Mouse (Mus musculus) hindbrain, embryonic 12.5 days (tissue): Measurements from ENCODE around the gene Tmem117. TPM values are rescaled to one million over a fixed set of nuclear protein-coding genes. Genes with fewer than 3 reads are reported as not detected.

ENCODE experiments used
- ATAC-seq: fragments of 200-750 bp; cut with Nextera tagmentation; 2 replicates; pipeline ENCODE4 v1.8.0; 2017; ENCODE audit warnings: moderate TSS enrichment; ENCODE audit not compliant: low FRiP score
- H3K27ac ChIP-seq: fragments of 300-500 bp; sonication (generic); 2 replicates; pipeline ENCODE4 v1.5.1; 2016; ENCODE audit warnings: mild to moderate bottlenecking
- H3K27me3 ChIP-seq: fragments of 300-500 bp; sonication (generic); 2 replicates; pipeline ENCODE4 v1.6.1; 2016; ENCODE audit warnings: mild to moderate bottlenecking
- H3K36me3 ChIP-seq: fragments of 300-500 bp; sonication (generic); 2 replicates; pipeline ENCODE4 v1.6.1; 2016; ENCODE audit warnings: mild to moderate bottlenecking
- H3K4me1 ChIP-seq: fragments of 300-500 bp; sonication (generic); 2 replicates; pipeline ENCODE4 v1.6.1; 2016
- H3K4me2 ChIP-seq: fragments of 300-500 bp; sonication (generic); replicated peaks from 2 replicates; pipeline ENCODE4 v1.6.1; 2016; ENCODE audit warnings: mild to moderate bottlenecking
- H3K4me3 ChIP-seq: fragments of 300-500 bp; sonication (generic); 2 replicates; pipeline ENCODE4 v1.5.1; 2016; ENCODE audit warnings: mild to moderate bottlenecking
- H3K9ac ChIP-seq: fragments of 300-500 bp; sonication (generic); 2 replicates; pipeline ENCODE4 v1.6.1; 2016; ENCODE audit warnings: mild to moderate bottlenecking, moderate library complexity
- H3K9me3 ChIP-seq: fragments of 300-500 bp; sonication (generic); replicated peaks from 2 replicates; pipeline ENCODE4 v1.6.1; 2016; ENCODE audit warnings: mild to moderate bottlenecking
- WGBS: fragments of 180-500 bp; shearing (Covaris S2); methylation state at CpG from one replicate; pipeline ENCODE4 v1.1.7; 2016; 5-methylcytosine and 5-hydroxymethylcytosine counted together
- polyA plus RNA-seq: library from polyadenylated mRNA; unstranded; fragments of >200 nt; fragmentation: Nextera tagmentation; extraction: Ambion mirVana; gene quantifications from 2 replicates; pipeline ENCODE4 v1.2.1, GENCODE M21; 2016

Gene Tmem117
- polyA plus RNA-seq, 1 experiment from 2014 or later, result 3.7 TPM

DNA sequence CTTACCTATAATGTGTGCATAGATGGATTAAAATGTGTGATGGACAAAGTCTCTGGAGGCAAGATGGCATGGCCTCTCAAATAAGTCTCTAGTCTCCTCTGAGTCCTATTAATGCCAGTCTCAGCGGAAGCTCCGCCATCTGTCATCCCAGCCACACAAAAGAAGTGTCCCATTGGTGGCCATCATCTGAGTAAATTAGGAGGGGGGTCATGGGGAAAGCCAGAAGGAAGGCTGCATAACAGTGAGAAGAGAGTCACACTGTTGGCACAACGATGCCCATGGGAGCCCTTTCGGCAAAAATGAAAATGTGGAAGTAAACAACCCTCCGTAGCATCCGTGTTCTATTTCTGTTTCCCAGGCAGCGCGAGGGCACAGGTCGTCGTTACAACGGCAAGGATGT lies 452.6 kb downstream of the Tmem117 start:
- Histone ChIP-seq H3K9ac (no peak overlapping the region), H3K27me3 (no peaks in the 10 kb centered on the region), H3K4me1 (no peaks in the 10 kb centered on the region), H3K9me3 (no peaks in the 10 kb centered on the region), H3K4me2 (0 out of 2 replicates have a peak overlapping the region, but pooled peaks have one; percentile 2), H3K27ac (peak overlapping the region; percentile 30; the same call in 1 of the 2 replicates), H3K36me3 (no peaks in the 10 kb centered on the region), H3K4me3 (no peak overlapping the region)
- ATAC-seq, result peak; percentile 78
- WGBS, result 67% methylated on average over 11 of the region's 11 CpGs

DNA sequence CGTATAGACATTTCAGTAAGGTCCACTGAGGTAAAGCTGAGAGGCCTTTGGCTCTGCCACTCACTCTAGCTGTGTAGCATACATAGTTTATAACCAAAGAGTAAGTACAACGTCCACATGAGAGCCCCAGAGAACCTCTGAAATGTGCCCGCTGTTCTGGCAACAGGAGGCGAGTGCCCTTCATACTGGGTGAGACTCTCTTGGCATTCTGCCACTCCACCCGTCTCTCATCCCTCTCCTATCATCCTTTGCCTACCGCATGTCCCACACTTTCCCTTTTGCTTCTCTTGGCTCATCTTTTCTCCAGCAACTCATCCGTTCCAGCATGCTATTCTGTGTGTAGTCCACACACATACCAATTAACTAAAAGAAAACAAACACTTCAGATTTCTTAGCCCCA lies 456.9 kb downstream of the Tmem117 start:
- Histone ChIP-seq H3K4me2 (no peak overlapping the region), H3K27ac (no peak overlapping the region), H3K36me3 (no peaks in the 10 kb centered on the region), H3K9me3 (no peaks in the 10 kb centered on the region), H3K9ac (no peak overlapping the region), H3K4me1 (no peaks in the 10 kb centered on the region), H3K27me3 (no peaks in the 10 kb centered on the region), H3K4me3 (no peak overlapping the region)
- WGBS, result 87% methylated on average over 7 of the region's 7 CpGs
- no peak for ATAC-seq

DNA sequence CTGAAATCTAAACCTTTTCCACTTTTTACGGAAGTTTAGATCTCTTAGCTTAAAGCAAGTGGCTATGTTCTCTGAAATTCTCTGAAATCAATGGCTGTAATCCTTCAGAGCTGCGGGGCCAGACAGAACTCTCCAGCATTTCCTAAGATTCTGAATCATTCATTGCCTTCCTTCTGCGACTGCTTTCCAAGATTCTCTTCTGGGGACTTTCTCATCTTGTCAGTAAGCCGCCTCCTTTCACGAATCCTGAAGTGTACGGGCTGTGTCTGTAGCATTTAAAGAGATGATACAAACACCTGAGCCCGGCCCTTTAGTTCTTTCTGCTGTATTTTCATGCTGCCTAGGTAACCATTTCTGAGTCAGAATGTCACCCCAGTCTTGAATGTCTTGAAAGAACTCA lies 471.1 kb downstream of the Tmem117 start:
- H3K36me3 ChIP-seq, result no peaks in the 10 kb centered on the region
- H3K4me3 ChIP-seq, result no peak overlapping the region
- no peak overlapping the region for H3K9ac ChIP-seq
- ATAC-seq, result no peak
- H3K27me3 ChIP-seq, result no peaks in the 10 kb centered on the region
- WGBS, result 96% methylated on average over 7 of the region's 7 CpGs
- H3K27ac ChIP-seq, result no peak overlapping the region
- H3K9me3 ChIP-seq, result no peaks in the 10 kb centered on the region
- H3K4me2 ChIP-seq, result no peak overlapping the region
- H3K4me1 ChIP-seq, result no peaks in the 10 kb centered on the region

DNA sequence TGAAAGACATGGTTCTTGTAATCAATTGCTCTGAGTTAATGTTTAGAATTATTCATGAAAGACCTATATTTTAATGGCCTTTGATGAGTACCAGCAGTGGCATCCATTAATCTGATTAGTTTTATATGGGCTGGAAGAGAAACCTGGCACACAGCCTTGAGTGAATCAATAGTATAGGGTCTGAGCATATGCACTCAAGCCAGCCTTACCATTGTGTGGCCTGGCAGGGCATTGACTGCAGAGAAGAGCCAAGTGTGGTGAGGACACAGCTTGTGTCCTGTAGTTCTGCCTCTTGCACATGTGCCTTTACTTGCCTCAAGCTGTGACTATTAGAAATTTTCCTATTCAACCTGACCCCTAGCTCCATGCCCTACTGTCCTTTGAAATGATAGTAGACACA lies 472.5 kb downstream of the Tmem117 start:
- Histone ChIP-seq H3K27ac (no peak overlapping the region), H3K4me2 (no peak overlapping the region), H3K4me1 (no peaks in the 10 kb centered on the region), H3K27me3 (no peaks in the 10 kb centered on the region), H3K9ac (no peak overlapping the region), H3K4me3 (no peak overlapping the region), H3K36me3 (no peaks in the 10 kb centered on the region), H3K9me3 (no peaks in the 10 kb centered on the region)
- ATAC-seq, result no peak

DNA sequence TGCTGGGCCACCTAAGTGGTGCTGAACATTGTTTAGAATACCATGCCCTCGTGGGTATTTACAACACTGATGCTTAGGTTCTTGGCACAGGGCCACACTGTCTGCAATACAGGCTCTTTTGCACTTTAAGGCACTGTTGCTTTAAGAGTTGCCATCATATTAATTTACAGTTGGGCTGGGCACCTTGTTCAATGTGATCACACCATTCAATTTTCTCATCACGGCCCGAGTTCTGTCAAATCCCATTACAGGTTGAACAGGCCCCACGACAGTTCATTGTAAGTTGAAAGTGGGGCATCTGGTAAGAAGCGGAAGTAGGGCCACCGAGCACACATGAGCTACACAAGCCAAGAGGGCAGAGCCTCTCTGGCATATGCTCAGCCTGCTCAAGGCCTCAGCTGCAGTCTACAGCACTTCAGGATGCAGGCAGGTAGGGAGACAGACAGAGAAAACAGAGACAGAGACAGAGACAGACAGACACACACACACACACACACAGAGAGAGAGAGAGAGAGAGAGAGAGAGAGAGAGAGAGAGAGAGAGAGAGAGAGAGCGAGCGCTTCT lies 478.3 kb downstream of the Tmem117 start:
- ATAC-seq, result no peak
- no peaks in the 10 kb centered on the region for H3K27me3 ChIP-seq
- no peaks in the 10 kb centered on the region for H3K36me3 ChIP-seq
- WGBS, result 80% methylated on average over 8 of the region's 8 CpGs
- no peak overlapping the region for H3K4me3 ChIP-seq
- H3K4me1 ChIP-seq, result peaks cover 7% of the 10 kb centered on the region; the same call in 1 of the 2 replicates
- no peak overlapping the region for H3K4me2 ChIP-seq
- no peaks in the 10 kb centered on the region for H3K9me3 ChIP-seq
- no peak overlapping the region for H3K9ac ChIP-seq
- H3K27ac ChIP-seq, result no peak overlapping the region

DNA sequence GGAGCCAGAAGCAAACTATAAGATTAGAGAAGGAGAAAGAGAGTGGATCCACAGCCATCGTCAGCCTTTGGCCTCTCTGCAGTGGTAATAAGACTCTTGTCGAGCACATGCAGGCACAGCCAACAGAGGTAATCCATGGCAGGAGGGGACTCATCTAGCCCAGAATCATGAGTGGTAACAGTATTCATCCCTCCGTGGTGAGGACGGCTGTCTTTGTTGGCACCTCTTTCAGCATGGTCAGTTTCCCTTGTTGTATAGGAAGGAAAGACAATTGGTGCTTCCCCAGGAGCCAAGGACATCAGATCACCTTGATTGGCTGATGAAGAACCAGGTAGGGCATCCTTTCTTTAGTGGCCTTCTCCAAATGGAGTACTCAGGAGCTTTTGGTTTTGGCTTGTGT lies 479.6 kb downstream of the Tmem117 start:
- H3K27ac ChIP-seq, result no peak overlapping the region
- 83% methylated on average over 4 of the region's 4 CpGs for WGBS
- no peaks in the 10 kb centered on the region for H3K9me3 ChIP-seq
- H3K9ac ChIP-seq, result no peak overlapping the region
- ATAC-seq, result no peak
- no peaks in the 10 kb centered on the region for H3K27me3 ChIP-seq
- no peaks in the 10 kb centered on the region for H3K36me3 ChIP-seq
- H3K4me3 ChIP-seq, result no peak overlapping the region
- H3K4me2 ChIP-seq, result no peak overlapping the region
- H3K4me1 ChIP-seq, result peaks cover 7% of the 10 kb centered on the region; the same call in 1 of the 2 replicates

DNA sequence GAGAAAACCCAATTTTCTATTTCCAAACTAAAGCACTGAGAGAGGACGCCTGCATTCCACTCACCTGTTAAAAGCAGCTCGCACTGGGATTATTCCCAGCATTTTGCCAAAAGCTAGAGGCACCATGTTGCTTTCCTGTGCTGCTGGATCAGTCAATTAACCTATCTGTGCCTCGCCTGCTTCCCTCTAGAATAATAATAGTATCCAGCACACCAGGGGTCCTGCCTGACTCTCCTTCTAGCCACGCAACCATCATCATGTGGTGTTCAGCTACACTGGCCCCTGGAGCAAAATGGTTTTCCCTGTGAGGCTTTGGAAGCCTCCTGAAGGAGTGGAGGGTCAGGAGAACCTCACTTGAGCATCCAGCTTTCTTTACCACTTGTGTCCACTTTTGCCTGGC lies 502.4 kb downstream of the Tmem117 start:
- ATAC-seq, result no peak

DNA sequence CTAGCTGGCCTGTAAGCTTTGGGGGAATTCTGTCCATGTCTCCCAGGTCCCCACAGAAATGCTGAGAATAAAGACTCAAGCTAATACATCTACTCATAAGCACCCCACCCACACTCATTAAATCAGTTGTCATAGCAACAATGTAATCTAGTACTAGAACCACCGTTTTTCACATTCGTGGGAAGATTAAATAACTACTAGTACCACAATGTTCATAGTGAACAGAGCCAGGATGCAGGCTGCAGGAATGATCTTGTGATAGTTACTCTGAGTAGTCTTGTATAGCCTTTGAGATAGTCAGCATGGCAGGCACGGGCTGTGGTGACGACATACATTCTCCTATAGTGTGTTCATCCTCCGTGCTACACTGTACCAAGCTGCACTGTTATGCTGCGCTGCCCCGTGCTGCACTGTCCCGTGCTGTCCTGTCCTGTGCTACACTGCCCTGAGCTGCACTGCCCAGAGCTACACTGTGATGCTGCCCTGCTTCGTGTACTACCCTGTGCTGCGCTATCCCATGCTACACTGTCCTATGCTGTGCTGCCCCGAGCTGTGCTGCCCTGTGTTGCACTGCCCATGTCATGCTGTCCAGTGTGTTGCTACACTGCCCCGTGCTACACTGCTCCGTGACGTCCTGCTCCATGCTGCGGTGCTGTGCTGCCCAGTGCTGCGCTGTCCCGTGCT lies 507.0 kb downstream of the Tmem117 start:
- no peak overlapping the region for H3K9ac ChIP-seq
- WGBS, result 88% methylated on average over 17 of the region's 17 CpGs
- ATAC-seq, result no peak

More for the DNA sequence above, 502.4 kb downstream of the Tmem117 start:
- Histone ChIP-seq H3K27me3 (no peaks in the 10 kb centered on the region), H3K9ac (no peak overlapping the region), H3K4me3 (no peak overlapping the region), H3K36me3 (no peaks in the 10 kb centered on the region), H3K4me1 (0 out of 2 replicates have a peak, but pooled peaks cover 3% of the 10 kb centered on the region), H3K27ac (no peak overlapping the region), H3K4me2 (no peak overlapping the region), H3K9me3 (no peaks in the 10 kb centered on the region)
- 70% methylated on average over 4 of the region's 4 CpGs for WGBS

DNA sequence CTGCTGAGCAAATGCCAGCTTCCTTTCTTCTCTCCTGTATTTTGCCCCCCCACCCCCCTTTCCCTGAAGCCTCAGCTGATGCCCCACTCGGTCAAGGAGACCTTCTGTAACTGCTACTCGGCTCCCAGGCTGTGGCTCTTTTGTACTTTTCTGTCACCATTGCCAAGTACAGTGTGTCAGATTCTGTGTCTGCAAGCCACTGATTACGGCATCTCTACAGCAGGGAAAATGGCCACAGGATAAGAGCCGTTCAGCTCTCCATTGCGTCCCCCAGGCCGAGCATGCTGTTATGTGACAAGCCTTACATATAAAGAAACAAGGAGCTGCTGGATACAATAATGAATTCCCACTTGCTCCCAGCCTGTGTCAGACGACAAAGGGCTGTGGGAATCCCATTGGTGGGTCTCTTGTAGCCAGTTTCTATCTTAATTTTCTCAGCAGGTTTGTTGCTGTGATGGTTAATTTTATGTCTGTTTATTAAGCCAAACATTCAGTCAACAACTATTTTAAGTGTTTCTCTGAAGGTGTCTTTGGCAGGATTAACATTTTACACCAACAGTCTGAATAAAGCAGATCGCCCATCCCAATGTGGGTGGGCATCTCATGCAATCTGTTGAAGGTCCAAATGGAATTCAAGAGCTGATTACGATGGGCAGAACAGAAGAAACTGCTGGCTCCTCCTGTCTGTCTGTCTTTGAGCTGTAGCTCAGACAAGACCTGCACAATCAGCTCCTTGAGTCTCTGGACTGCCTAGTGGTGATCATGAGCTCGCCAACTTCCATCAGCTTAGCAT lies 508.2 kb downstream of the Tmem117 start:
- Histone ChIP-seq H3K27ac (no peak overlapping the region), H3K36me3 (no peaks in the 10 kb centered on the region), H3K27me3 (no peaks in the 10 kb centered on the region), H3K4me3 (no peak overlapping the region), H3K4me1 (0 out of 2 replicates have a peak, but pooled peaks cover 3% of the 10 kb centered on the region), H3K9me3 (no peaks in the 10 kb centered on the region), H3K4me2 (no peak overlapping the region), H3K9ac (no peak overlapping the region)
- ATAC-seq, result no peak
- 66% methylated on average over 10 of the region's 10 CpGs for WGBS

More for the DNA sequence above, 507.0 kb downstream of the Tmem117 start:
- H3K27ac ChIP-seq, result no peak overlapping the region
- no peaks in the 10 kb centered on the region for H3K9me3 ChIP-seq
- no peak overlapping the region for H3K4me2 ChIP-seq
- H3K4me1 ChIP-seq, result 0 out of 2 replicates have a peak, but pooled peaks cover 3% of the 10 kb centered on the region
- no peaks in the 10 kb centered on the region for H3K27me3 ChIP-seq
- no peaks in the 10 kb centered on the region for H3K36me3 ChIP-seq
- H3K4me3 ChIP-seq, result no peak overlapping the region

DNA sequence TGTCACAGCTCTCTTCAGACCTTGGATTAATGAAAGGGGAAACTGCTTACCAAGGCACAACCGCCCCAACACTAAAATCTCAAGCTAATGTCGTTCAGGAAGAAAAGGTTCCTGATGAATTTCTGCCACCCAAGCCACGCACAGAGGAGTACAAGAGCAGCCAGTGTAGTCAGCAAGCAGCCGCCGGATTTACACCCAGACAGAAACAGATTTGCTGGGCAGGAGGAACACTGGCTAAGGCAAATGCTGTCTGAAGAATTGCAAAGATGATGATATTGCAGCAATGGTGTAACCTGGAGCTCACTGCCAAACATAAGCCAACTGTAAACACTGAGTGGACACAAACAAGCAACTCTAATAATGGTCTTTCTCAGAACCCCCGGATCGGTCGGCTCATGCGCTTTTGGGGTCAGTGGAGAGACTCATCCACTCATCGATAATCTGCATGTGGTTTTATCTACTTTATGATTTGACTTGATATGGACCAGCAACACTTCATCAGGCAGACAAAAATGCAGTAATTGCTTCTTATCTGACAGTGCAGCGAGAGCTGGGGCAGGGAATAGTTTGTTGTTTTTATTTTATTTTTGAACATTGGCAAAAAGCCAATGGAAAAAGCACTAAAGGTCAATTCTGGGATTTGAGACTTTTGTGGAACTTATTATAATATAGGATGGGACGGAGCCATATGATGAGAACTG lies 509.8 kb downstream of the Tmem117 start:
- H3K27me3 ChIP-seq, result no peaks in the 10 kb centered on the region
- H3K4me1 ChIP-seq, result 0 out of 2 replicates have a peak, but pooled peaks cover 3% of the 10 kb centered on the region
- 78% methylated on average over 12 of the region's 12 CpGs for WGBS
- no peaks in the 10 kb centered on the region for H3K36me3 ChIP-seq
- H3K4me3 ChIP-seq, result no peak overlapping the region
- no peak overlapping the region for H3K9ac ChIP-seq
- H3K27ac ChIP-seq, result no peak overlapping the region
- H3K9me3 ChIP-seq, result no peaks in the 10 kb centered on the region
- no peak overlapping the region for H3K4me2 ChIP-seq
- ATAC-seq, result no peak

DNA sequence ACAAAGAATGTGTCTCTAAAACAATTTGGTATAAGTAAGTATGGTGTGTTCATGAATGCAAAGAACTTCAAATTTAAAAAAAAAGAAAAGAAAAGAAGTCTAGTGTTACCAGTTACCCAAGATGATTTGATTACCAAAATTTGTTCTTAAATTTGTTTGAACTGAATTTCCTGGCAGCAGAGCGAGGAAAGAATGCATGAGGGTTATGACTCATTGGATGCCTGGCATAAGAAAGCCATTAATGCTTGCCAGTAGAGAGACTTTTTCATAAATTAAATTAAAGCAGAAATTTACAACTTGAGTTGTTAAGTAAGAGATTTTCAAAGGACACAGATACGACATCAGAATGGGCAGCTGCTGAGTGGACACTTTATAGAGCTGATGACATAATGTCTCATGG lies 515.1 kb downstream of the Tmem117 start:
- no peaks in the 10 kb centered on the region for H3K27me3 ChIP-seq
- WGBS, result 85% methylated on average over 2 of the region's 2 CpGs
- no peak overlapping the region for H3K4me3 ChIP-seq
- H3K36me3 ChIP-seq, result no peaks in the 10 kb centered on the region
- no peak for ATAC-seq
- H3K9ac ChIP-seq, result no peak overlapping the region
- no peaks in the 10 kb centered on the region for H3K9me3 ChIP-seq
- H3K4me1 ChIP-seq, result no peaks in the 10 kb centered on the region
- no peak overlapping the region for H3K27ac ChIP-seq
- H3K4me2 ChIP-seq, result no peak overlapping the region

DNA sequence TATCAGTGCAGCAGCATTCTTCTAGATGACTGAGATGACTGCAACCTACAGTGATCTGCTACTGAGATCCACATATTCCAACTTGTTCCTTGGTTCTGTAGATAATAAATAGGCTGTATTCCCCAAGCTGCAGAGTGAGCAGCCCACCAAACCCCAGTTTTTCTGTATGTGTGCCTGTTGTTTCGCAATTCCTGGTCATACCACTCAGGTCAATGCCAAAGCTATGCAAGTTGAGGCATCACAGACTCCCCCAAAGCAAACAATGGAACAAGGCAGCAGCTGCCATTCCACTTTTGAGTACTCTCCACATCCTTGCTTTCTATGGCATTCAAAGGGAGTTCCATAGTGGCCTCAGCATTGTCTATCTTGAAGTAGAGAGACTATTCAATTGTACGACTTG lies 516.1 kb downstream of the Tmem117 start:
- Histone ChIP-seq H3K4me1 (no peaks in the 10 kb centered on the region), H3K36me3 (no peaks in the 10 kb centered on the region), H3K27ac (no peak overlapping the region), H3K4me2 (no peak overlapping the region), H3K27me3 (no peaks in the 10 kb centered on the region), H3K9ac (no peak overlapping the region), H3K9me3 (no peaks in the 10 kb centered on the region), H3K4me3 (no peak overlapping the region)
- no peak for ATAC-seq
- WGBS, result 83% methylated on average over 2 of the region's 2 CpGs
